Mouse (Mus musculus): Measurements from ENCODE around the gene Tnfaip8l1.

GRCm38 (mm10) chr17:56126175-56126574, 36.1 kb upstream of the Tnfaip8l1 start:
- TF ChIP-seq POLR2A (IDR thresholded peaks at IDR 0.05; ENCODE audit: borderline replicate concordance, insufficient read depth, low read length) (no peak), CTCF (IDR thresholded peaks at IDR 0.05; ENCODE audit: borderline replicate concordance, insufficient read depth, low read depth, low read length) (no peak)

Data from cerebellum, adult 2 months (tissue).